Mouse (Mus musculus) embryonic facial prominence, embryonic 11.5 days (tissue): ENCODE measurements around the gene 1700003E16Rik. TPM values are rescaled to one million over a fixed set of nuclear protein-coding genes. Genes with fewer than 3 reads are reported as not detected.

Experiments used
- ATAC-seq: fragments of 200-750 bp; cut with Nextera tagmentation; replicated peaks from 2 replicates; pipeline ENCODE4 v1.8.0; 2017; ENCODE audit warnings: low read depth; ENCODE audit not compliant: insufficient number of reproducible peaks, low FRiP score, low TSS enrichment
- DNase-seq: peaks from one replicate; pipeline ENCODE4 v3.0.0-alpha.2; 2015; ENCODE audit warnings: low spot score
- H3K27ac ChIP-seq: fragments of 300-500 bp; sonication (generic); replicated peaks from 2 replicates; pipeline ENCODE4 v1.5.1; 2014; ENCODE audit warnings: mild to moderate bottlenecking, low read depth, low read length, control low read depth
- H3K27me3 ChIP-seq: fragments of 300-500 bp; sonication (generic); 2 replicates; pipeline ENCODE4 v1.6.1; 2014; ENCODE audit warnings: mild to moderate bottlenecking, low read length, moderate library complexity, mixed read lengths; ENCODE audit not compliant: control insufficient read depth, insufficient read depth
- H3K36me3 ChIP-seq: fragments of 300-500 bp; sonication (generic); replicated peaks from 2 replicates; pipeline ENCODE4 v1.6.1; 2014; ENCODE audit warnings: low read depth, mild to moderate bottlenecking, low read length, moderate library complexity, mixed read lengths; ENCODE audit not compliant: control insufficient read depth, insufficient read depth
- H3K4me1 ChIP-seq: fragments of 300-500 bp; sonication (generic); 2 replicates; pipeline ENCODE4 v1.6.1; 2014; ENCODE audit warnings: low read length, mixed read lengths; ENCODE audit not compliant: control insufficient read depth, insufficient read depth
- H3K4me2 ChIP-seq: fragments of 300-500 bp; sonication (generic); 2 replicates; pipeline ENCODE4 v1.6.1; 2014; ENCODE audit warnings: low read depth, mild to moderate bottlenecking, control low read depth, low read length, moderate library complexity
- H3K4me3 ChIP-seq: fragments of 300-500 bp; sonication (generic); 2 replicates; pipeline ENCODE4 v1.5.1; 2014; ENCODE audit warnings: low read depth, low read length, control low read depth
- H3K9ac ChIP-seq: fragments of 300-500 bp; sonication (generic); replicated peaks from 2 replicates; pipeline ENCODE4 v1.6.1; 2014; ENCODE audit warnings: mild to moderate bottlenecking, control low read depth, low read length
- H3K9me3 ChIP-seq: fragments of 300-500 bp; sonication (generic); replicated peaks from 2 replicates; pipeline ENCODE4 v1.6.1; 2016; ENCODE audit warnings: mild to moderate bottlenecking, low read length, inconsistent platforms, mixed read lengths; ENCODE audit not compliant: control insufficient read depth
- WGBS: fragments of 180-500 bp; shearing (Covaris S2); extraction: QIAGEN DNeasy Blood & Tissue Kit; methylation state at CpG from one replicate; pipeline ENCODE4 v1.1.7; 2014; 5-methylcytosine and 5-hydroxymethylcytosine counted together
- polyA plus RNA-seq: library from polyadenylated mRNA; unstranded; fragments of >200 nt; fragmentation: Nextera tagmentation; extraction: Ambion mirVana; gene quantifications from 2 replicates; pipeline ENCODE4 v1.2.1, GENCODE M21; 2014

1700003E16Rik gene
- polyA plus RNA-seq, 1 experiment from 2014 or later = 0.97 TPM

- no peak overlapping the region for H3K27ac ChIP-seq
- WGBS = 79% methylated on average over 4 of the region's 4 CpGs
- H3K4me2 ChIP-seq = no peak overlapping the region
- H3K27me3 ChIP-seq = no peaks in the 10 kb centered on the region
- peaks cover 2% of the 10 kb centered on the region for H3K36me3 ChIP-seq
- no peak overlapping the region for H3K9ac ChIP-seq
- H3K4me3 ChIP-seq = no peak overlapping the region
- no peak for DNase-seq
- H3K4me1 ChIP-seq = no peaks in the 10 kb centered on the region
- ATAC-seq = no peak
- H3K9me3 ChIP-seq = no peaks in the 10 kb centered on the region
Observed at GRCm38 (mm10) chr6:83203320-83203719, 47.1 kb downstream of the 1700003E16Rik start.

GRCm38 (mm10) chr6:83205851-83206250, 49.6 kb downstream of the 1700003E16Rik start:
- DNase-seq (no peak), ATAC-seq (no peak)
- H3K9ac ChIP-seq = no peak overlapping the region
- H3K4me2 ChIP-seq = no peak overlapping the region
- no peaks in the 10 kb centered on the region for H3K27me3 ChIP-seq
- H3K4me3 ChIP-seq = no peak overlapping the region
- no peaks in the 10 kb centered on the region for H3K4me1 ChIP-seq
- H3K36me3 ChIP-seq = no peaks in the 10 kb centered on the region
- 90% methylated on average over 3 of the region's 3 CpGs for WGBS
- H3K9me3 ChIP-seq = no peaks in the 10 kb centered on the region
- no peak overlapping the region for H3K27ac ChIP-seq

GRCm38 (mm10) chr6:83206321-83206720, 50.1 kb downstream of the 1700003E16Rik start:
- WGBS = 75% methylated on average over 11 of the region's 11 CpGs
- no peak overlapping the region for H3K4me3 ChIP-seq
- no peaks in the 10 kb centered on the region for H3K27me3 ChIP-seq
- no peaks in the 10 kb centered on the region for H3K36me3 ChIP-seq
- H3K4me2 ChIP-seq = no peak overlapping the region
- no peak for ATAC-seq
- no peaks in the 10 kb centered on the region for H3K9me3 ChIP-seq
- no peak for DNase-seq
- no peak overlapping the region for H3K9ac ChIP-seq
- no peaks in the 10 kb centered on the region for H3K4me1 ChIP-seq
- H3K27ac ChIP-seq = no peak overlapping the region

- Histone ChIP-seq H3K9me3 (no peaks in the 10 kb centered on the region), H3K4me1 (no peaks in the 10 kb centered on the region), H3K36me3 (no peaks in the 10 kb centered on the region), H3K27ac (no peak overlapping the region), H3K27me3 (no peaks in the 10 kb centered on the region), H3K4me3 (no peak overlapping the region), H3K9ac (no peak overlapping the region), H3K4me2 (no peak overlapping the region)
- WGBS = 73% methylated on average over 9 of the region's 9 CpGs
- DNase-seq = no peak
- ATAC-seq = no peak
Observed at GRCm38 (mm10) chr6:83207361-83208049, 51.3 kb downstream of the 1700003E16Rik start.

- DNase-seq = no peak
- H3K4me3 ChIP-seq = no peak overlapping the region
- H3K4me1 ChIP-seq = no peaks in the 10 kb centered on the region
Observed at GRCm38 (mm10) chr6:83208050-83208400, 51.8 kb downstream of the 1700003E16Rik start.

GRCm38 (mm10) chr6:83210495-83210894, 54.3 kb downstream of the 1700003E16Rik start:
- H3K36me3 ChIP-seq = no peaks in the 10 kb centered on the region
- no peaks in the 10 kb centered on the region for H3K4me1 ChIP-seq
- H3K27me3 ChIP-seq = no peaks in the 10 kb centered on the region
- H3K4me2 ChIP-seq = no peak overlapping the region
- no peak overlapping the region for H3K9ac ChIP-seq
- 74% methylated on average over 2 of the region's 2 CpGs for WGBS
- no peak overlapping the region for H3K4me3 ChIP-seq
- no peaks in the 10 kb centered on the region for H3K9me3 ChIP-seq
- H3K27ac ChIP-seq = no peak overlapping the region
- ATAC-seq (no peak), DNase-seq (no peak)

More at GRCm38 (mm10) chr6:83208050-83208400, 51.8 kb downstream of the 1700003E16Rik start:
- ATAC-seq = no peak
- Histone ChIP-seq H3K4me2 (no peak overlapping the region), H3K36me3 (no peaks in the 10 kb centered on the region), H3K9ac (no peak overlapping the region), H3K27ac (no peak overlapping the region), H3K9me3 (no peaks in the 10 kb centered on the region), H3K27me3 (no peaks in the 10 kb centered on the region)
- WGBS = 80% methylated on average over 2 of the region's 2 CpGs

GRCm38 (mm10) chr6:83211526-83211925, 55.3 kb downstream of the 1700003E16Rik start:
- no peak for ATAC-seq
- Histone ChIP-seq H3K4me2 (no peak overlapping the region), H3K27me3 (no peaks in the 10 kb centered on the region), H3K9me3 (no peaks in the 10 kb centered on the region), H3K9ac (no peak overlapping the region), H3K4me3 (no peak overlapping the region), H3K27ac (no peak overlapping the region), H3K4me1 (no peaks in the 10 kb centered on the region), H3K36me3 (no peaks in the 10 kb centered on the region)
- WGBS = 25% methylated on average over 5 of the region's 5 CpGs
- DNase-seq = no peak
